Mouse (Mus musculus) stomach, postnatal 0 days (tissue): Measurements from ENCODE around the gene Ifitm6.

Experiments used
- CTCF ChIP-seq: IDR thresholded peaks from 2 replicates; pipeline ENCODE4 v1.5.1; 2016; ENCODE audit warnings: antibody characterized with exemption, low read depth, mild to moderate bottlenecking, moderate library complexity
- EP300 ChIP-seq: optimal IDR thresholded peaks from 2 replicates; pipeline ENCODE3; 2016; ENCODE audit warnings: antibody characterized with exemption

DNA sequence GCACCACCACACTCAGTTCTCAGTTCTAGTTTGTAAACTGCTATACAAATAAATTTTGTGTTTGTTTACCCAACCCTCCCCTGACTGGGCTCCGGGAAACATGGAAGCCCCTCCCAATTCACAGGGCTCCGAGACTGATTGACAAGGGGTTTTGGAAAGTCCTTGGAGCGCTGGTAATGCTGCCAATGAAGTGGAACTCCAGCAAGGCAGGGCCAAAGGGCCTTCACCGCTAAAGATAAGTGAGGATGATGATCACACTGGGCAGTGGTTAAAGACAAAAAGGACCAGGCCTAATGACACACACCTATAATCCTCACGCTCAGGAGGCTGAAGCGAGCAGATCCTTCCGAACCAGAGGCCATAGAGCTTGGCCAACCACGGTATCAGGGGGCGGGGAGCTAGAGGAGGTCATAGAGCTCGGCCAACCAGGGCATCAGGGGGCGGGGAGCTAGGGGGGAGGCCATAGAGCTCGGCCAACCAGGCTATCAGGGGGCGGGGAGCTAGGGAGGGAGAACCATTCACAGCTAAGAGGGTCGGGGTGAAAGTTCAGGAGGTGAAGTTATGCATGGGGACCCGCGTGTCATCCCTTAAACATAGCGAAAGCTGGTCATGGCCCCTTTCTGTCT lies 33.4 kb upstream of the Ifitm6 start:
- TF ChIP-seq CTCF (no peak), EP300 (no peak)
